Mouse (Mus musculus) liver, adult (tissue): ENCODE measurements around the gene Maml3.

Experiments
- GATA4 ChIP-seq: IDR thresholded peaks from 2 replicates; pipeline ENCODE4 v1.6.1; 2014; ENCODE audit warnings: mild to moderate bottlenecking, low read length; ENCODE audit not compliant: insufficient replicate concordance

The Maml3 gene

GRCm38 (mm10) chr3:52007602-52008252, 97.1 kb downstream of the Maml3 start:
- TF ChIP-seq GATA4 = no peak

GRCm38 (mm10) chr3:52006721-52007330, 98.0 kb downstream of the Maml3 start:
- no peak for TF ChIP-seq GATA4

DNA sequence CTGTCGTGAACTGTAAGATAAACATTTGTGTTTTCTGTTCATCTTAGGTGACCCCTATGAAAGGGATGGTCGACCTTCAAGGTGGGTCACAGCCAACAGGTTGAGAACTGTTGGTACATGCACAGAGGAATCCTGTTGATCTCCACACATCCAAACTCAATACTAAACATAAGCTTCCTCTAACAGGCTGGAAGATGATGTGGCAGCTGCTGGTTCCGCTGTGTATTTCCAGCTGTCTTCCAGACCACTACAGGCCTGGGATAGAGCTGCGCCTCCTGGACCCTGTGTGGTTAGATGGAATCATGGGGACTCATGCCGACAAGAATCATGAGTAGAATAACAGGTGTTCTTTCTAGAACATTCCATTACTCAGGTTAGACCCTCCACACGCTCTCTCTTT, 101.2 kb downstream of the Maml3 start:
- no peak for TF ChIP-seq GATA4

GRCm38 (mm10) chr3:52001518-52001895, 103.4 kb downstream of the Maml3 start:
- TF ChIP-seq GATA4 = no peak

DNA sequence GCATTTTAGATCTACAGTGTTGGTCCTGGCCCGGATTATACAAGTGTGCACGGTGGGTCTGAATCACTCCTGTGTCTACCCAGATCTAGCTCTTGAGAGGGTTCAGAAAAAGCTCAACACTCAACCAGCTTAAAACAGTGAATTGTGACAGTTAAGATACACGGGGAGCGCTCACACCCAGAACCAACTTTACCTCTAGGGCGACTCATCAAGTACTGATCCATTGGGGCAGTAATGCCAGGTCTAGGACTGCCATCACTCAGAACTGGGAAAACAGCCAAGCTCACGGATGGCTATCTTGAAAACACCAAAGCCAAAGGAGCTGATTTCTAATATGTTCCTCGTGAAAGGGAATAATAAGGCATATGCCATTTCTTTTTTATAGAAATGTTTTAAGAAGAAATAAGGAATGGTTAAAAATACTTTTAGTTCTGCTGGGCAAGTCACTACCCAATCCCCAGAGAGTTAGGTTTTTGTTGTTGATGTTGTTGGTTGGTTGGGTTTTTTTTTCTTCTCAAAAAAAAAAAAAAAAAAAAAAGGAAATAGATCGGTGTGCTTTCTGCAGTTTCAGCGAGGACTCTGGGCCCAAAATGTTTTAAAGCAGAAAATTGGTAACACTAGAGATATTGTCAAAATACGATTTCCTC, 103.9 kb downstream of the Maml3 start:
- no peak for TF ChIP-seq GATA4

DNA sequence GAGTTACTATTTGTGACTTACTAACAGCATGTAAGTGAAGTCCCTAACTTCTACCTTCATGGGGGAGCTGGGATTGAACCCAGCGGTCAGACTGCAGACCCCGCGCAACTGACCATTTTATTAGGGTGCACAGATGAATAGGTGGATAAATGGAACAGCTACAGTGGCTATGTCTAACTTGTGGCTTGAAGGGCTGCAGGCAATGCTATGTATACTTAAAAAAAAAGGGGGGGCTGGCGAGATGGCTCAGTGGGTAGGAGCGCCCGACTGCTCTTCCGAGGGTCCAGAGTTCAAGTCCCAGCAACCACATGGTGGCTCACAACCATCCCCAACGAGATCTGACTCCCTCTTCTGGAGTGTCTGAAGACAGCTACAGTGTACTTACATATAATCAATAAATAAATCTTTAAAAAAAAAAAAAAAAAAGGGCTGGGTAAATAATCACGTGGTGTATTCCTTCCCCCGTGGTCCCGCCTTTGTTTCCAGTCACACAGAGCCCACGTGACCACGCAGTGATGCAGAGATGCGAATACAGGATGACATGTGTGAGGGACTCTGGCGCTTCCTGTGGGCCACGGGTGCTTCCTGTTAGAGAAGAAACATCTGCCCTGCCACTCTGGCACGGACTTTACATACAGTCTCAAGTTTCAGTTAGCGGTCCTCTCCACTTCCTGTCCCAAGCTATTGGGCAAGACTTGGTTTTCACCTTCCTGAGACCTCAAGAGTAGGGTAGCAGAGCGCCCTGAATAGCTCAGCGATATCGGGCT, 105.0 kb downstream of the Maml3 start:
- TF ChIP-seq GATA4 = no peak

GRCm38 (mm10) chr3:51998511-51999399, 106.1 kb downstream of the Maml3 start:
- TF ChIP-seq GATA4 = no peak

- TF ChIP-seq GATA4 = no peak
Observed at GRCm38 (mm10) chr3:51997616-51998015, 107.3 kb downstream of the Maml3 start.

DNA sequence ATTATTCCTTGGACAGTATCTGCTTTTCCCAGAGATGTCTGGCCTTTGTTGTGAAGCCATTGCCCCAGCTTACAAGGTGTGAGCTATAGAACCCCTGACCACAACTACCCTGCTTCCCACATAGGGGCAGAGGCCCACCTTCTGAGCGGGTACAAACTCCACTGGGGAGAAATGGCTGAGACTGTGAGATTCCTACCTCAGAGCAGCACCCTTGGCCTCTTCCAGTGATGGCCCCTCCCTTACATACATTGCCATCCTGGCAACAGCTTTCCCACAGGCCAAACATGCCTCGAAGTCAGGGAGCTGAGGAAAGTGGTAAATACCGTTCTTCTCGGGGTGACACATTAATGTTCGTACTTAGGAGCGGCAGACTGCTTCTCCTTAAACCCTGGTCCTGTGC, 118.4 kb downstream of the Maml3 start:
- TF ChIP-seq GATA4 = no peak

- TF ChIP-seq GATA4 = no peak
Observed at GRCm38 (mm10) chr3:51981496-51981895, 123.4 kb downstream of the Maml3 start.

- no peak for TF ChIP-seq GATA4
Observed at GRCm38 (mm10) chr3:51977654-51978352, 127.1 kb downstream of the Maml3 start.

- TF ChIP-seq GATA4 = no peak
Observed at GRCm38 (mm10) chr3:51974601-51975000, 130.3 kb downstream of the Maml3 start.

DNA sequence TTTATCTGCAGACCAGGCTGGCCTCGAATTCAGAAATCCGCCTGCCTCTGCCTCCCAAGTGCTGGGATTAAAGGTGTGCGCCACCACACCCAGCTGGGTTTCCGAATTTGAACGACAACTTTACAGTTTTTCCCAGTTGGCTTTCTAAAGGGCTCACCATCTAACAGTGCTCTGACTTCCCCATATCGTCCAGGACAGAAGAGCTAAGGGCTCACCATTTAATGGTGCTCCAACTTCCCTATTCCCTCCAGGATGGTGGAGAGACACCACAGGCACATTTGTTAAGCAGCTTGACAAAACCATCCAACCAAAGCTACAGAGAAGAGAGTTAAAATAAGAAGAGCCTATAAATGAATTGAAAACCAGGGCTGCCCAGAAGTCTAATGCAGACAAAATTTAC, 130.7 kb downstream of the Maml3 start:
- no peak for TF ChIP-seq GATA4

DNA sequence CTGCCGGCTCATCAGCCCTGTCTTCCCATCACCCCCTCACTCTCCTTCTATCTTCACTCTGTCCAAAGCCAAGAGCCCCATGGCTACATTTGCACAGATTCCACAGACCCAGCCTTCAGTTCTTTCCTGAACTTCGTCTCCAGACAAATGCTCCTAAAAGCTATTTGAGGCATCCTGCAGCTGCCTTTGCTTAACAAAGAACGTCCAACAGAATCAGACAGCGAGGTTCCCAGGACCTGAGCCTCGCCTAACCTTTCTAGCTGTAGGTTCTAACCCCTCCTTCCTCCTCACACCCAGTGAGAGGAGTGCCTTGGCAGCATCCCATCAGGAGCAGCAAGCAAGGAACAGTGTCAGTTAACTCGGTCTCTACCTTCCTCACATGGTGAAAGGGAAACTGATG, 132.3 kb downstream of the Maml3 start:
- no peak for TF ChIP-seq GATA4

GRCm38 (mm10) chr3:51970489-51970888, 134.4 kb downstream of the Maml3 start:
- no peak for TF ChIP-seq GATA4

DNA sequence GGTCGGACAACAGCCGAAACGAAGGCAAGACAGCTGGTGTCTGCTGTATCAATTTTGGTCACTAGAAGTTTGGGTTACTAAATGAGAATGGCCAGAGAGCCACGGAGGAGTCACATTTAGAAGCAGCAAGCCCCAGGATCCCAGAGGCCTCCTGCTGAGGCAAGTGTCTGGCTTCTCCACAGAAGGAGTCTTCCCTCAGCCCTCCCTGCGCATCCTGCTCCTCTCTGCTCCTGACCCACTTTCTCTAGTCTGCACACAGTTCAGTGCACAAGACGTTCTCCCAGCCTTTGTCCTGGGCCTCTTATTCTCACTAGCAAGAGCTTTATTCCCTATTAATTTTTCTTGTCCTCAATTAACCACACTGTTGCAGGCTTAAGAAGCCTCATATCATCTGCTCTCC, 135.4 kb downstream of the Maml3 start:
- TF ChIP-seq GATA4 = no peak
